ENCODE assay signal across 8 mouse cellular contexts in the genomic region with DNA sequence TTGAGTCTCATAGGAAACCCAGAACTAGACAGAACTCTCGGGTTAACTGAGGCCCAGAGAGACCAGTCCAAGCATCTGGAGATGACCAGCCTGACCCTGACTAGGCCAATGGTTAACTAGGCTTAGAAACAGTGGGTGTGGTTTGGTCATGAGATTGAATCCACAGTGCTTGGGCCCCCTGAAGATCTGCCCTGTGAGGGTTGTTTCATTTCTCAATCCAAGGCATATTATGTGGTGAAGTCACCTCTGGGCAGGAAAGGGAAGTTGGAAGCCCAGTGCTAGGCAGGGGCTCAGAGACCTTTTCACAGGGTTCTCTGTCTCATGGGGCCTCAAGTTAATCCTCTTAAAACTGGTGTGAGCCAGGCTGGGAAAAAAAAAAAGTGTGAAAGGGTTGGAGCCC. TPM values are rescaled to one million over a fixed set of nuclear protein-coding genes. Genes with fewer than 3 reads are reported as not detected.
DNase-seq lines count a peak whose midpoint lies in the region; ATAC-seq lines count a peak whose summit lies in the region.

No protein-coding gene starts in this region.

- H3K9me3 ChIP-seq in limb, embryonic 11.5 days (ENCODE audit: control insufficient read depth, low read length) = no peaks in the 10 kb centered on the region
- H3K9me3 ChIP-seq in limb, embryonic 10.5 days (replicated peaks) = no peaks in the 10 kb centered on the region
- H3K9me3 ChIP-seq in embryonic facial prominence, embryonic 13.5 days = no peaks in the 10 kb centered on the region
- no peaks in the 10 kb centered on the region for H3K9me3 ChIP-seq in neural tube, embryonic 13.5 days

- no peak for DNase-seq in limb, embryonic 11.5 days (ENCODE audit: low spot score)
- DNase-seq in limb, embryonic 10.5 days (ENCODE audit: low spot score) = no peak
- peak; percentile 66 for DNase-seq in kidney, postnatal 14 days
- no peak for DNase-seq in adrenal gland, adult 18-20 months (ENCODE audit: low spot score in 2 of 2)
- DNase-seq in right cerebral cortex, adult 18-20 months = no peak
- DNase-seq in thymus, postnatal 36 days = no peak

- H3K4me3 ChIP-seq in limb, embryonic 11.5 days (ENCODE audit: low read depth, low read length) = 0 out of 2 replicates have a peak overlapping the region, but pooled peaks have one; percentile 77
- H3K4me3 ChIP-seq in limb, embryonic 10.5 days = no peak overlapping the region; the same call in 1 of the 2 replicates
- peak overlapping the region; percentile 78 for H3K4me3 ChIP-seq in embryonic facial prominence, embryonic 13.5 days
- H3K4me3 ChIP-seq in neural tube, embryonic 13.5 days = peak overlapping the region; percentile 79; the same call in 1 of the 2 replicates

- H3K36me3 ChIP-seq in limb, embryonic 11.5 days (ENCODE audit: control insufficient read depth, insufficient read depth, low read length) = peaks cover 2% of the 10 kb centered on the region; the same call in 1 of the 2 replicates
- H3K36me3 ChIP-seq in limb, embryonic 10.5 days = peaks cover 23% of the 10 kb centered on the region
- H3K36me3 ChIP-seq in embryonic facial prominence, embryonic 13.5 days = peaks cover 30% of the 10 kb centered on the region
- peaks cover 14% of the 10 kb centered on the region for H3K36me3 ChIP-seq in neural tube, embryonic 13.5 days

- 67% methylated on average over 1 of the region's 1 CpGs for WGBS in limb, embryonic 11.5 days
- 85% methylated on average over 1 of the region's 1 CpGs for WGBS in limb, embryonic 10.5 days
- WGBS in embryonic facial prominence, embryonic 13.5 days = 62% methylated on average over 1 of the region's 1 CpGs
- 69% methylated on average over 1 of the region's 1 CpGs for WGBS in neural tube, embryonic 13.5 days

- no peak for ATAC-seq in limb, embryonic 11.5 days (ENCODE audit: insufficient number of reproducible peaks, low FRiP score, low TSS enrichment, low read depth)
- no peak for ATAC-seq in embryonic facial prominence, embryonic 13.5 days (ENCODE audit: insufficient number of reproducible peaks, insufficient read depth, low FRiP score, low TSS enrichment, low read depth)
- ATAC-seq in neural tube, embryonic 13.5 days (ENCODE audit: low read depth) = no peak

- peaks cover 14% of the 10 kb centered on the region for H3K27me3 ChIP-seq in limb, embryonic 11.5 days (ENCODE audit: control insufficient read depth, insufficient read depth, low read length)
- H3K27me3 ChIP-seq in limb, embryonic 10.5 days (ENCODE audit: low read depth, poor library complexity, severe bottlenecking) = peaks cover 50% of the 10 kb centered on the region
- H3K27me3 ChIP-seq in embryonic facial prominence, embryonic 13.5 days = peaks cover 15% of the 10 kb centered on the region
- peaks cover 25% of the 10 kb centered on the region for H3K27me3 ChIP-seq in neural tube, embryonic 13.5 days

- no peak overlapping the region for H3K27ac ChIP-seq in limb, embryonic 11.5 days (replicated peaks; ENCODE audit: low read depth, low read length)
- H3K27ac ChIP-seq in limb, embryonic 10.5 days = no peak overlapping the region
- H3K27ac ChIP-seq in embryonic facial prominence, embryonic 13.5 days = 0 out of 2 replicates have a peak overlapping the region, but pooled peaks have one; percentile 11
- H3K27ac ChIP-seq in neural tube, embryonic 13.5 days (replicated peaks) = no peak overlapping the region

- H3K4me1 ChIP-seq in limb, embryonic 11.5 days (ENCODE audit: control insufficient read depth, insufficient read depth, low read length) = peaks cover 18% of the 10 kb centered on the region
- peaks cover 81% of the 10 kb centered on the region for H3K4me1 ChIP-seq in limb, embryonic 10.5 days
- H3K4me1 ChIP-seq in embryonic facial prominence, embryonic 13.5 days = peaks cover 55% of the 10 kb centered on the region
- H3K4me1 ChIP-seq in neural tube, embryonic 13.5 days (replicated peaks) = peaks cover 56% of the 10 kb centered on the region

- H3K9ac ChIP-seq in limb, embryonic 11.5 days (ENCODE audit: low read length) = no peak overlapping the region
- H3K9ac ChIP-seq in embryonic facial prominence, embryonic 13.5 days = peak overlapping the region; percentile 84
- H3K9ac ChIP-seq in neural tube, embryonic 13.5 days = peak overlapping the region; percentile 90

- H3K4me2 ChIP-seq in limb, embryonic 11.5 days (ENCODE audit: low read depth, severe bottlenecking) = no peak overlapping the region
- H3K4me2 ChIP-seq in embryonic facial prominence, embryonic 13.5 days = peak overlapping the region; percentile 98
- peak overlapping the region; percentile 96 for H3K4me2 ChIP-seq in neural tube, embryonic 13.5 days

RNA-seq across cellular contexts. Expression of gene Mfsd12, which starts 1.6 kb away (rescaled TPM):
- polyA plus RNA-seq in limb, embryonic 11.5 days (2014; fragmentation: Nextera tagmentation; extraction: Ambion mirVana) = 4.7 and 5.9 TPM in 2 replicates
- 7.6 and 8.8 TPM in 2 replicates for polyA plus RNA-seq in limb, embryonic 10.5 days (2016; fragmentation: Nextera tagmentation; extraction: Ambion mirVana)
- 10.7 and 11.0 TPM in 2 replicates for polyA plus RNA-seq in embryonic facial prominence, embryonic 13.5 days (2015; fragmentation: Nextera tagmentation; extraction: Ambion mirVana)
- polyA plus RNA-seq in neural tube, embryonic 13.5 days (2015; fragmentation: Nextera tagmentation; extraction: Ambion mirVana) = 16.5 and 17.8 TPM in 2 replicates
- 10 to 100 TPM; 16.0 to 29.6 TPM for total RNA-seq in adrenal gland, adult 18-20 months (2021)

RNA-seq across cellular contexts. Expression of gene 4930404N11Rik, which starts 6.8 kb away (rescaled TPM):
- polyA plus RNA-seq in limb, embryonic 11.5 days (2014; fragmentation: Nextera tagmentation; extraction: Ambion mirVana) = 0.21 and 0.45 TPM in 2 replicates
- polyA plus RNA-seq in limb, embryonic 10.5 days (2016; fragmentation: Nextera tagmentation; extraction: Ambion mirVana) = 0.24 and 0.38 TPM in 2 replicates
- polyA plus RNA-seq in embryonic facial prominence, embryonic 13.5 days (2015; fragmentation: Nextera tagmentation; extraction: Ambion mirVana) = 1.0 and 1.2 TPM in 2 replicates
- polyA plus RNA-seq in neural tube, embryonic 13.5 days (2015; fragmentation: Nextera tagmentation; extraction: Ambion mirVana) = 0.68 and 0.87 TPM in 2 replicates
- 1 to 10 TPM; 1.3 to 4.5 TPM for total RNA-seq in adrenal gland, adult 18-20 months (2021)

RNA-seq across cellular contexts. Expression of gene Hmg20b, which starts 8.6 kb away (rescaled TPM):
- polyA plus RNA-seq in limb, embryonic 11.5 days (2014; fragmentation: Nextera tagmentation; extraction: Ambion mirVana) = 129 and 130 TPM in 2 replicates
- 99.6 and 114 TPM in 2 replicates for polyA plus RNA-seq in limb, embryonic 10.5 days (2016; fragmentation: Nextera tagmentation; extraction: Ambion mirVana)
- polyA plus RNA-seq in embryonic facial prominence, embryonic 13.5 days (2015; fragmentation: Nextera tagmentation; extraction: Ambion mirVana) = 109 and 113 TPM in 2 replicates
- polyA plus RNA-seq in neural tube, embryonic 13.5 days (2015; fragmentation: Nextera tagmentation; extraction: Ambion mirVana) = 46.5 and 51.5 TPM in 2 replicates
- total RNA-seq in adrenal gland, adult 18-20 months (2021) = 10 to 100 TPM; 86.5 to 92.7 TPM

RNA-seq across cellular contexts. Expression of gene Gipc3, which starts 15.8 kb away (rescaled TPM):
- polyA plus RNA-seq in limb, embryonic 11.5 days (2014; fragmentation: Nextera tagmentation; extraction: Ambion mirVana) = not detected in 2 replicates
- polyA plus RNA-seq in limb, embryonic 10.5 days (2016; fragmentation: Nextera tagmentation; extraction: Ambion mirVana) = 0.09 TPM in 1 of 2 replicates, not detected in the other
- 0.13 TPM in 1 of 2 replicates, not detected in the other for polyA plus RNA-seq in embryonic facial prominence, embryonic 13.5 days (2015; fragmentation: Nextera tagmentation; extraction: Ambion mirVana)
- not detected in 2 replicates for polyA plus RNA-seq in neural tube, embryonic 13.5 days (2015; fragmentation: Nextera tagmentation; extraction: Ambion mirVana)
- 1 to 10 TPM; 4.5 to 6.7 TPM for total RNA-seq in adrenal gland, adult 18-20 months (2021)

RNA-seq across cellular contexts. Expression of gene Fzr1, which starts 19.5 kb away (rescaled TPM):
- 107 and 119 TPM in 2 replicates for polyA plus RNA-seq in limb, embryonic 11.5 days (2014; fragmentation: Nextera tagmentation; extraction: Ambion mirVana)
- polyA plus RNA-seq in limb, embryonic 10.5 days (2016; fragmentation: Nextera tagmentation; extraction: Ambion mirVana) = 134 and 148 TPM in 2 replicates
- 102 and 119 TPM in 2 replicates for polyA plus RNA-seq in embryonic facial prominence, embryonic 13.5 days (2015; fragmentation: Nextera tagmentation; extraction: Ambion mirVana)
- polyA plus RNA-seq in neural tube, embryonic 13.5 days (2015; fragmentation: Nextera tagmentation; extraction: Ambion mirVana) = 105 and 112 TPM in 2 replicates
- 10 to 100 TPM; 35.1 to 35.2 TPM for total RNA-seq in adrenal gland, adult 18-20 months (2021)
